Mouse (Mus musculus) lung, postnatal 0 days (tissue): Measurements from ENCODE around the gene Lingo4. TPM values are rescaled to one million over a fixed set of nuclear protein-coding genes. Genes with fewer than 3 reads are reported as not detected.
A peak's percentile ranks its signal among the peaks of the same experiment; 100 is the strongest.

Experiments
- ATAC-seq: fragments of 200-750 bp; cut with Nextera tagmentation; 2 replicates; pipeline ENCODE4 v1.8.0; 2017; ENCODE audit warnings: moderate library complexity
- DNase-seq: peaks from one replicate; pipeline ENCODE4 v3.0.0-alpha.2; 2016; ENCODE audit warnings: low spot score
- H3K27ac ChIP-seq: fragments of 300-500 bp; sonication (generic); 2 replicates; pipeline ENCODE4 v1.5.1; 2014; ENCODE audit warnings: antibody characterized with exemption, mild to moderate bottlenecking, low read length, mixed read lengths
- H3K27me3 ChIP-seq: fragments of 300-500 bp; sonication (generic); replicated peaks from 2 replicates; pipeline ENCODE4 v1.6.1; 2014; ENCODE audit warnings: low read length, mixed read lengths; ENCODE audit not compliant: insufficient read depth
- H3K36me3 ChIP-seq: fragments of 300-500 bp; sonication (generic); 2 replicates; pipeline ENCODE4 v1.6.1; 2014; ENCODE audit warnings: low read length, mixed read lengths; ENCODE audit not compliant: insufficient read depth
- H3K4me1 ChIP-seq: fragments of 300-500 bp; sonication (generic); 2 replicates; pipeline ENCODE4 v1.6.1; 2014; ENCODE audit warnings: antibody characterized with exemption, low read depth, low read length, mixed read lengths; ENCODE audit not compliant: insufficient read depth
- H3K4me2 ChIP-seq: fragments of 300-500 bp; sonication (generic); replicated peaks from 2 replicates; pipeline ENCODE4 v1.6.1; 2014; ENCODE audit warnings: low read depth, mild to moderate bottlenecking, low read length, moderate library complexity, mixed read lengths
- H3K4me3 ChIP-seq: fragments of 300-500 bp; sonication (generic); 2 replicates; pipeline ENCODE4 v1.5.1; 2014; ENCODE audit warnings: low read depth, low read length
- H3K9ac ChIP-seq: fragments of 300-500 bp; sonication (generic); replicated peaks from 2 replicates; pipeline ENCODE4 v1.6.1; 2014; ENCODE audit warnings: low read depth, mild to moderate bottlenecking
- H3K9me3 ChIP-seq: fragments of 300-500 bp; sonication (generic); 2 replicates; pipeline ENCODE4 v1.6.1; 2016; ENCODE audit warnings: low read length, mixed read lengths
- CTCF ChIP-seq: IDR thresholded peaks from 2 replicates; pipeline ENCODE4 v1.5.1; 2016; ENCODE audit warnings: antibody characterized with exemption, mild to moderate bottlenecking
- EP300 ChIP-seq: IDR thresholded peaks from 2 replicates; pipeline ENCODE4 v1.6.1; 2016; ENCODE audit warnings: antibody characterized with exemption, mild to moderate bottlenecking, control low read depth
- whole genome bisulfite sequencing: fragments of 180-500 bp; shearing (Covaris S2); extraction: QIAGEN DNeasy Blood & Tissue Kit; methylation state at CpG from one replicate; pipeline ENCODE4 v1.1.7; 2014; 5-methylcytosine and 5-hydroxymethylcytosine counted together
- polyA plus RNA-seq: library from polyadenylated mRNA; unstranded; fragments of >200 nt; fragmentation: Nextera tagmentation; extraction: Ambion mirVana; gene quantifications from 2 replicates; pipeline ENCODE4 v1.2.1, GENCODE M21; 2015

Gene Lingo4
- polyA plus RNA-seq, 1 experiment from 2014 or later, result 0.26 TPM

- DNase-seq, result peak; percentile 49
- H3K9ac ChIP-seq, result no peak overlapping the region; the same call in 1 of the 2 replicates
These were observed 25.2 kb upstream of the Lingo4 start for GRCm38 (mm10) chr3:94373090-94373489.

GRCm38 (mm10) chr3:94373597-94374011, 24.7 kb upstream of the Lingo4 start:
- DNase-seq (peak; percentile 23), ATAC-seq (peak; percentile 18; the same call in 1 of the 2 replicates)
- no peaks in the 10 kb centered on the region for H3K27me3 ChIP-seq
- WGBS, result 0% methylated on average over 5 of the region's 5 CpGs
- H3K36me3 ChIP-seq, result no peaks in the 10 kb centered on the region
- no peaks in the 10 kb centered on the region for H3K9me3 ChIP-seq
- H3K4me2 ChIP-seq, result peak overlapping the region; percentile 51
- H3K4me3 ChIP-seq, result peak overlapping the region; percentile 25; the same call in 1 of the 2 replicates
- no peaks in the 10 kb centered on the region for H3K4me1 ChIP-seq
- peak overlapping the region; percentile 82; the same call in 1 of the 2 replicates for H3K27ac ChIP-seq
- H3K9ac ChIP-seq, result no peak overlapping the region
- TF ChIP-seq CTCF (no peak), EP300 (no peak)

More at GRCm38 (mm10) chr3:94373090-94373489, 25.2 kb upstream of the Lingo4 start:
- Histone ChIP-seq H3K4me1 (no peaks in the 10 kb centered on the region), H3K27me3 (no peaks in the 10 kb centered on the region), H3K27ac (peak overlapping the region; percentile 82), H3K4me3 (peak overlapping the region; percentile 25), H3K4me2 (peak overlapping the region; percentile 51), H3K36me3 (no peaks in the 10 kb centered on the region), H3K9me3 (no peaks in the 10 kb centered on the region)
- ATAC-seq, result peak; percentile 53
- 6% methylated on average over 9 of the region's 10 CpGs for WGBS
- TF ChIP-seq EP300 (no peak), CTCF (no peak)

- ATAC-seq, result no peak
- TF ChIP-seq CTCF, result no peak
- no peak for TF ChIP-seq EP300
- no peaks in the 10 kb centered on the region for H3K9me3 ChIP-seq
- H3K36me3 ChIP-seq, result no peaks in the 10 kb centered on the region
- H3K4me3 ChIP-seq, result no peak overlapping the region
- no peak overlapping the region for H3K27ac ChIP-seq
- H3K4me2 ChIP-seq, result no peak overlapping the region
- DNase-seq, result no peak
- no peaks in the 10 kb centered on the region for H3K4me1 ChIP-seq
- H3K27me3 ChIP-seq, result no peaks in the 10 kb centered on the region
- H3K9ac ChIP-seq, result no peak overlapping the region
These were observed 23.7 kb upstream of the Lingo4 start for GRCm38 (mm10) chr3:94374636-94375035.

GRCm38 (mm10) chr3:94375146-94375545, 23.2 kb upstream of the Lingo4 start:
- ATAC-seq (no peak), DNase-seq (no peak)
- no peaks in the 10 kb centered on the region for H3K36me3 ChIP-seq
- H3K9me3 ChIP-seq, result no peaks in the 10 kb centered on the region
- 83% methylated on average over 2 of the region's 2 CpGs for WGBS
- no peak overlapping the region for H3K9ac ChIP-seq
- H3K4me3 ChIP-seq, result no peak overlapping the region
- H3K27ac ChIP-seq, result no peak overlapping the region
- H3K4me1 ChIP-seq, result no peaks in the 10 kb centered on the region
- H3K27me3 ChIP-seq, result no peaks in the 10 kb centered on the region
- H3K4me2 ChIP-seq, result no peak overlapping the region
- TF ChIP-seq CTCF, result no peak
- no peak for TF ChIP-seq EP300

GRCm38 (mm10) chr3:94375861-94376260, 22.5 kb upstream of the Lingo4 start:
- no peak overlapping the region for H3K9ac ChIP-seq
- ATAC-seq (no peak), DNase-seq (no peak)
- H3K27ac ChIP-seq, result no peak overlapping the region
- no peak overlapping the region for H3K4me2 ChIP-seq
- H3K9me3 ChIP-seq, result no peaks in the 10 kb centered on the region
- WGBS, result 64% methylated on average over 5 of the region's 5 CpGs
- no peak overlapping the region for H3K4me3 ChIP-seq
- H3K4me1 ChIP-seq, result no peaks in the 10 kb centered on the region
- TF ChIP-seq EP300, result no peak
- no peak for TF ChIP-seq CTCF
- no peaks in the 10 kb centered on the region for H3K36me3 ChIP-seq
- H3K27me3 ChIP-seq, result no peaks in the 10 kb centered on the region

GRCm38 (mm10) chr3:94377028-94377923, 21.0 kb upstream of the Lingo4 start:
- Histone ChIP-seq H3K9ac (no peak overlapping the region), H3K4me2 (no peak overlapping the region), H3K4me1 (no peaks in the 10 kb centered on the region), H3K9me3 (no peaks in the 10 kb centered on the region), H3K4me3 (no peak overlapping the region), H3K27ac (no peak overlapping the region), H3K36me3 (no peaks in the 10 kb centered on the region), H3K27me3 (no peaks in the 10 kb centered on the region)
- DNase-seq (no peak), ATAC-seq (no peak)
- WGBS, result 14% methylated on average over 13 of the region's 13 CpGs
- TF ChIP-seq EP300 (no peak), CTCF (no peak)
